Mouse (Mus musculus): Measurements from ENCODE around the gene Ywhag.

Gene Ywhag

DNA sequence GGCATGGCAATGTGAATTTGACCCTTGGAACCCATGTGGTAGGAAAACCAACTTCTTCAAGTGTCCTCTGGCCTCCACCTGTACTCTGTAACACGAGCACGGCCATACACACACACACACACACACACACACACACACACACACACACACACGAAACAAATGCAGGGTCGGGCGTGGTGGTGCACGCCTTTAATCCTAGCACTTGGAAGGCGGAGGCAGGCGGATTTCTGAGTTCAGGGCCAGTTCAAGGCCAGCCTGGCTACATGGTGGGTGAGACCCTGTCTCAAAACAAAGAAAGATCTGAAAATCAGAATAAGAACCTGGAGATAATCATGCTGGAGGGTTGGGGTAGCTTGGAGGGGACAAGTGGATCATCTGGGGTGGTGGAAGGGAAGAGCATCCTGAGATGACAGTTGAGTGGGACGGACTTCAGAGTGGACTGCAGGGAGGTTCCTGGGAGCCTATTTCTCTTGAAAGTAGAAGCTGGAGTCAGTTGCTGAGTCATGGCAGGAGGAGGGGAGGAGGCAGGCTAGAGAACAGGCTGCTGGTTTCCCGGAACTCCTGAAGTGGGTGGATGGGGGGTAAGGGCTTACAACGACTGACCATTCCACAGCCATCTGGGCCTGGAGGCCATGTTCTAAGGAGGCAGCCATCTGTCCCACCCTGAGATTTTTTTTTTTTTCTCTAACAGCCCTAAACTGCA, 16.4 kb upstream of the Ywhag start:
- DNase-seq, result peak; percentile 60

DNA sequence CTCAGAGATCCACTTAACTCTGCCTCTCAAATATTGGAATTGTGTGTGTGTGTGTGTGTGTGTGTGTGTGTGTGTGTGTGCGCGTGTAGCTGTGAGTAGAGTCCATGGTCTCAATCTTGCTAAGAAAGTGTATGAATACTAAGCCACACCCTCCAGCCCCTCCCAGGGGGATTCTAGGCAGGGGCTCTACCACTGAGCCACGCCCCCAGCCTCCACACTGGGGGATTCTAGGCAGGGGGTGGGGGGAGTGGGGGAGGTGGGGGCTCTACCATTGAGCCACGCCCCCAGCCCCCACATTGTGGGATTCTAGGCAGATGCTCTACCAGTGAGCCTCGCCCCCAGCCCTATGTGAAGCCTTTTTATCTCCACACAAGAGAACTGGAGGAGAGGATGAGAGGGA, 12.2 kb upstream of the Ywhag start:
- no peak for DNase-seq

DNA sequence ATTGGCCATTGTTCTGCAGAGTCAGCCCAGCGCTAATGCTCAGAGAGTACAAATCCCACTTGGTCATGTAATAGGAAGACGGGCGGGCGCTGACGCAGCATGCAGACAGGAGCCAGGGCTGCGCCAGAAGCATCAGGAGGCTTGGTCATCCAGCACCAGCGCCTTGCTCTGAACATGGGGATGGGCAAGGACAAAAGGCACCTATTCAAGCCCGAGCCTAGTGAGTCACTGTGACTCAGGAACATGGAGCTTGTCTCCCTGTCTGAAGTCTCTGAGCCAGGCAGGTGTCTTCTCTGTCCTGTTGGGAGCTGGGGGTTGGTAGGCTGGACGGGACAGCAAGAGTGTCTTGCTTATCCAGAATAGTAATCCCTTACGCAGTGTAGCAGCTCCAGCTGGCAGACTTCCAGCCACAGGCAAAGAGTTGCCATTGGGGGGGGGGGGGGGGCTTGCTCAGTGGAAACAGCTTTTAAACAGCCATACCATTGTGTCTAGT, 11.5 kb upstream of the Ywhag start:
- peak; percentile 66 for DNase-seq

DNA sequence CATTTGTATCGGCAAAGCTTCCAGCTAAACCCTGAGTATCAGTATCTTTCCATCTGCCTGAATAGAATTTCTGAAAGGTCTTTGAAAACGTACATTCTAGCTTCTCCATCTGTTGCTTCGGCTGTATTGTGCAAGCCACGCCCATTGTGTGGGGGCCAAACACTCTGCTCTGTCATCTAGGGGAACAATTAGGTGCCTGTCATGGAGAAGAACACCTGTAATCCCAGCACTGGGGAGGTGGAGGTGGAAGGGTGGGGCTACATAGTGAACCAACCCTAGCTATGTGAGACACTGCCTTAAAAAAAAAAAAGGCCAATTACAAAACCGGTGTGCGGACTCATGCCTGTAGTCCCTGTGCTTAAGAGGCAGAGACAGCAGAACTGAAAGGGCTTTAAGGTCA, 8.3 kb upstream of the Ywhag start:
- DNase-seq, result no peak

DNA sequence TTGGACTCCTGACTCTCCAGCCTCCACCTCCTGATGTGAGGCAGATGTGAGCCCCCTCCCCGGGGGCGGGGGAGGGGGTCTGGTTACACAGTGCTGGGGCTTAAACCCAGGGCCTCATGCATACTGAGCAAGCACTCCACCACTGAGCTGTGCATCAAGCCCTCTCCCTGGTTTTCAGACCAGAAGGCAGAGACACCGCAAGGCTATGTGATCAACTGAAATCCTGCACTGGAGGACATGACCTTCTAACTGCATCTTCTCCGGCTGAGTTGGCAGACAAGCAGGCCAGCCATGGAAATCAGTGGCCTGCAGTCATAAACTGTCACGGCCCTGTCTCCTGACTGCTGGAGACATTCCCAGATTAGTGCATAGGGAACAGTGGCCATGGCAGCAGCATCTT, 6.2 kb upstream of the Ywhag start:
- DNase-seq, result peak; percentile 77

DNA sequence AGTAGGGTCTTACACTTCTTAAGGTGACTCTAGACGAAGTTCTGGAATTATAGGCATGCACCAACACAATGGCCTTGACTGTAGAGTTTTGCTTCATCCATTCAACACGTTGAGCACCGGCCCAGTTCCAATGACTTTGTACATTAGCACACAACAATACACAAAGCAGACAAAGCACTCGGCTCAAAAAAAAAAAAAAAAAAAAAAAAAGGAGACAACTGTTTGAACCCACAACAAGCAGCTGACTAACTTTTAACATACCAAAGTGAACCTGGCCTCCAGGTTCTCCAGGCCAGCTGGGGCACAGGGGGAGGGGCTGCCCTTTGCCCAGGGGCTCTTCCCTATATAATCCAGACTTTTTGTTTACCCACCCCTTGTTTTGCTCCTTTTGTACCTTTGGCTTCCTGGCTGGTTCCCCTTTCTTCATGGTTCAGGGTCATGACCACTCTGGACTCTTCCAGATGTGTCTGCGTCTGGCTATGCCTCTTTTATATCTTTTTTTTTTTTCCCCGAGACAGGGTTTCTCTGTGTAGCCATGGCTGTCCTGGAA, 1.3 kb upstream of the Ywhag start:
- DNase-seq, result no peak

DNA sequence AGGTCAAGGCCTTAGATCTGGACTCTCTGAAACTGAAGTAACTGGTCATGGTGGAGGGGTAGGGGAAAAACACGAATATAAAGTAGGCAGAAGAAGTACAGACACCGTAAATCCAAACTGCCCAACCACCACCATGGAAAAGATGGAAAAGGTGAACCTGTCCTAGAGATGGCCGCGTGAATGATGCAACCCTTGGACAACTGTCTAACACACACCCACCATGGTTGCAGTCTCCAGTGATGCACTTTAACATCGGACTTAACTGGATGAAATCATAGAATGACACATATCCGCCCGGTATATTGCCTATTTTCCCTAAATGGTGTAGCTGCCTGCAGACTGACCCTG, 734 bp upstream of the Ywhag start:
- DNase-seq, result no peak

DNA sequence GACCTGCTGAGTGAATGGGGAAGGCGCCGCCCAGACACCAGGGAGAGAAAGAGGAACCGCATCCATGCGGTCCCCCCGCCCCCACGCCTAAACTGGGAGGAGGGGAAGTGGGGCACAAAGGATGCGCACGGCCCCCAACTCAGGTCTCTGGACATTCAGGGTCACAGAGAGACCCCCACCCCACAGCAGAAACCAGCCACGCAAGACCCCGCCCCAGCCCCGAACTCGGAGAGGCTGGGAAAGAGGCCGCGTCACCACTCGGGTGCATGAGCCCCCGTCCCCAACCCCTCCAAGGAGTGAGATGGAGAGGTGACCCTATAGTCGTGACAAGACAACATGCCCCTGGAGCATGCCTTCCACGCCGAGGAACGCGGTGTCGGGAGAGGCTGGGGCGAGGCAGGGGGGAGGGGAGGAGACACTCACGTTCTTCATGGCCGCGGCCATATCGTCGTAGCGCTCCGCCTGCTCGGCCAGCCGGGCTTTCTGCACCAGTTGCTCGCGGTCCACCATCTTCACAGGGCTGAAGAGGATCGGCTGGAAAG, 445 bp downstream of the Ywhag start:
- no peak for DNase-seq

DNA sequence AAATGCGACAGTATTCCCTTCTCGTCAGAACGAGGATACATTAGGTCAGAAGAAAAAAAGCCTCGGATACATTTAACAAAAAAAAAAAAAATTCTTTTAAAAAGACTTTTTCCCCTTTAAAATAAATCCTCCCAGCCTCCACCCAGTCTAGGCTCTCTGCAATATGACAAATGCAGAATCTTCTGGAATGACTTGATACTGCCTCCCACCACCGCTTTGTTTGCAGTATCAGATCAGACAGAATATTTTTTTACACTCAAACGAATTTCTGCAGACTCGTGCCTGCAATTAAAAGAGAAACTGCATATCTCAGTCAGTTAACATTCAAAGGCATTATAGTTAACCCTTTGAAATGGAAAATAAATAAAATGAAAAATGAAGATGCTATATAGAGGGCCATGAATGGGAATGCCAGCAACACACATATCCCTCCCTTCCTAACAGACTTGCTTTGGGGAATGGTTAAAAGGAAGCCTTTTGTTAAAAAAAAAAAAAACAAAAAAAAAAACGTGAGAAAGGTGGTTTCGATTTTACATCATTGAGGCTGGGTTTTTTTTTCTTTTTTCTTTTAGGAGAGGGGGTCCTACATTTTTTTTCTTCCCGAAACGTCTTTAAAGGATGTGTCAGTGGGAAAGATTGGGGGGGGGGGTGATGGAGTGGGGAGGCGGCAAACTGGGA, 1.1 kb downstream of the Ywhag start:
- no peak for DNase-seq

DNA sequence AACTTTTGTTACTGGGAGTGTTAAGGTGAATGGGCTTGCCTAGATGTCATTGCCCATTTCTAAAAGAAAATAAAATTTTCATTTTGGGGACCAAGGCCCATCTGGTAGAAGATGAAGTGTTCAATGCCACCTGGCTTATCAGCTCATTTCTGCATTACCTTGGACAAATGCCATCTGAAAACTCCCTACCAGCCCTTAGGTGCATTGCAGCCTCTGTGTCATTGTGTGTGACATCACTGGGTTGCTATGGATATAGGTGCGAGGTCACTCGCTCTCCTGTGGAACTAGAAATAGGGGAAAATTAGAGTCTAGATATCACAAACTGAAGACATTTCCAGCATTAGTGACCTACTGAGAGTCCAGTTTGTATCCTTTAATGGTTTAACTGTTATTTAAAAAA, 2.1 kb downstream of the Ywhag start:
- DNase-seq, result peak; percentile 23

DNA sequence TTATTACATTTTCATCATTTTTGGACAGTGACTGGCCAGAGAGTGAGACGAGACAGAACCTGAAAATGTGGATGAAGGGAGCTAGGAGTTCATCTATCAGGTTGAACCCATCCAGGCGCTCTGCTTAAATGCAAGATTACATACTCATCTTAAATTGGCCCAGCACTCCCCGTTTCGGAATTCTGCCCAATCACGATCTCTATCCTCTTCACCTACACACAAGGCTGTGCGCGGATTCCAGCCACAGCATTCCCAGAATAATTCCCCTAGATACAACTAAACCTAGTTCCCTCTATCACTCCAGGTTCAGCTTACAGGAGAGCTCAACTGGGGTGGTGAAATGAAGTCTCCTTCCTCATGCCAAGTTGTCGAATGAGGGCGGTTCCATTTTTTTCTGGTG, 2.9 kb downstream of the Ywhag start:
- DNase-seq, result no peak

DNA sequence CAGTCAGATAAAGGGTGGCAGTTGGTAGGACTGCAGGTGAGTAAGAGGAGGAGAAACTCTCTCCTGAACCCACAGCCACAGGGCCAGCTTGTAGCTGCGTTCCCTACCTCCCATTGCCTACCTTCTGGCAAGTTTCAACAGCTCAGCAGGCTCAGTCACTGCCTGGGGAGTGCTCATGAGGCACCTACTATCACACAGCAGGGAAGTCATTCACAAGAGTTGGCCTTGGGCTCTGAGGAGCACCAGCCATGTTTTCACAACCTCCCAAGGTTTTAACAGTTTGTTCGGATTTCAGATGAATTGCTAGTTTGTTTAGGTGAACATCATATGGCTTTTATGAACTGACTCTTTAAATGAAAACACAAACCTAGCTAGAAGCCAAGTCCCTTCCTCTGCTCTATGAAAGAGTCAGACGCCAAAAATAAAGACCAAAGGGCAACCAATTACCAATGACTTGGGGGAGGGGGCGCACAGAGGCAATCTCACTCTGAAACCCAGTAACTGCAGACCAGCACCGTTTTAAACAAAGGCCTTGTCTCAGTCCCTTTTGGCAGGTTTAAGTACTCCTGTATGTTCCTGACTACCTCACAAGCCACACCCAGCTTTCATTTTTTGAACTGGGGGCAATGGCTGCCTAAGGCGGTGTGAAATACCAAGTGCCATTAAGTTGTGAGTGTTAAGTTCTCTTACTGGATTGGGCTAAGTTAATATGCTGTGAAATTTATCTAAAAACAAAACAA, 4.6 kb downstream of the Ywhag start:
- DNase-seq, result no peak

DNA sequence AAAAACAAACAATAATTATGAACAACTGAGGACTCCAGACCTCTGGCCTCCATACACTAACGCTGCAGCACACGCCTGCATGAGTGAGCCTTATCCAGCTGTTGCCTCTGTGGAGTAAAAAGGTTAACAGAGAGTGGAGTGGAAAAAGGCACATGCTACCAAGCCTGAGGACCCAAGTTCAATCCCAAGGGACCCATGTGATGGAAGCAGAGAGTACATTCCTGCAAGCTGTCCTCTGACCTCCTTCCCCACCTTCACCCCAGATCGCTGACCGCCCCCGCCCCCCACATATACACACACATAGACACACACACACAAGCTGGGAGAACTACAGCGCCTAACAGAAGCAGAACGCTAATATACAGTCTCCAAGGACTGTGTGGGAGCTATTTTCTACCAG, 10.5 kb downstream of the Ywhag start:
- DNase-seq, result no peak

DNA sequence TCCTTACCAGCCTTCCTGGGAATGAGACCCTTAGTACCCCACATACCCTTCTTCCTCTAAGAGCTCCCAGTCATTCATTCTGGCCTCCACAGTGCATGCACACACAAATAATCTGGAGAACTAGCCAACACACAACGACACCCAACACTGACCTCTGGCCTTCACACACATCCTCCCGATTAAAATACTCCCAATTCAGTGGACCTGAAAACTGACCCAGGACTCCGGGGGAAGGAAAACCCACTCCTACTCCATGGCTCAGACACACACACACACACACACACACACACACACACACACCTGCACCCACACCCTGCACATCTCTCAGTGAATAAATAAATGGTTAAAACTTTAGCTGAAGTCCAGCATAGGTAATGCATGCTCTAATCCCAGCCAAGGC, 14.5 kb downstream of the Ywhag start:
- DNase-seq, result no peak

DNA sequence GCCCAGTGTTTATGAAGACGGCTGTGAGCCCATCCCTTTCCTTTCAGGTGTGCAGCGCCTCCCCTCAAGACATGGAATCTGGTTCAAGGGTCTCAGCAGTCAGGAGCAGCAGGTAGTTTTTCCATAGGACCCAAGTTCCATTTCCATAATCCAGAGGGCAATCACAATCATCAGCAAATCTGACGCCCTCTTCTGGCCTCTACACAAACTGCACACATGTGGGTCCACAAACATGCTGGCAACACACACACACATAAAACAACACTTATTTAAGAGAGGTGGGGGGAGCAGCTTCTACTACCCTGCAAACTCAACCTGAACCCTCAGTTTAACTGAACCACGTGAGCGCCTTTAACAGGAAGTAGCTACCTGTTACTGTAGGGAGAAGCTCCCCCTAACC, 15.8 kb downstream of the Ywhag start:
- DNase-seq, result no peak

DNA sequence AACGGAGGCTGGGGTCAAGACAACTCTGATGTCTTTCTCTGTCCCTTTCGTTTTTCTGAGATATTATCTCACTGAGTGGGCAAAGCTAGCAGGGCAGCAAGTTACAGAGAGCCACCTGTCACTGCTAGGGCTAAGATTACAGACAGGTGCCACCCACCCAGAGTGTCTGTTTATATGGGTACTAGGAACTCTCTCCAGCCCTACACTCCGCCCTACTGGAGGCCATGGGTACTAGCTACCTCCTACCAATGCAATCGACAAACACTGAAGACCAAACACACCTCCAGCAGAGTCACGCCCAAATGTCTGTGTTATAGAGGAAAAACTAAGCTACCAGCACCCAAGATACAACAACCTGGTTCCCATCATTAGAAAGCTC, 16.4 kb downstream of the Ywhag start:
- no peak for DNase-seq

DNA sequence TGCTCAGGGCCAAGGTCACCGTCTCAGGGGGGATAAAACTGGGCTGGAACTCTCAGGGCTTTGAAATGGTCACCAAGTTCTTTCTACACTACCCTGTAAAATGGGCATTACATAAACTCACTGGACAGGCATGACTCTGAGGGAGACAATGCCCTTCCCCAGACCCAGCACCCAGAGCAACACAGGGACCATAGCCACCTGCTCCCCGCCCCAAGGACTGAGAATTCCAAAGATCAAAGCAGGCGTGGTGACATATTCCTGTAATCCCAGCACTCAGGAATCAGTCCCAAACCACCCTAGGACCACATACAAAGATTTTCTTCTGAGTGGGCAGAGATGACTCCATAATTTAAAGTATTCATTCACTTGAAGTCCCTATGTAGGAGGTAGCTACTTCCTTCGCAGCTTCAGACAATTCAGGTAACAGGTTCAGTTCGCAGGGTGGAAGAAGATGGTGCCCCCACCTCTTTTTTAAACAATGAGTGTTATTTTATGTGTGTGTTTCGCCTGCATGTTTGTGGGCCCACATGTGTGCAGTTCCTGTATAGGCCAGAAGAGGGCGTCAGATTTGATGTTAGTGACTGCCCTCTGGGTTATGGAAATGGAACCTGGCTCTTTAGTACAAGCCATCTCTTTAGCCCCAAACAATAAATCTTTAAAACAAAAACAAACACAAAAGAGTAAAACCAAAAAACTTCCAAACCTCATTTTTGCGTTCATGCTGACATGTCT, 16.9 kb downstream of the Ywhag start:
- no peak for DNase-seq

DNA sequence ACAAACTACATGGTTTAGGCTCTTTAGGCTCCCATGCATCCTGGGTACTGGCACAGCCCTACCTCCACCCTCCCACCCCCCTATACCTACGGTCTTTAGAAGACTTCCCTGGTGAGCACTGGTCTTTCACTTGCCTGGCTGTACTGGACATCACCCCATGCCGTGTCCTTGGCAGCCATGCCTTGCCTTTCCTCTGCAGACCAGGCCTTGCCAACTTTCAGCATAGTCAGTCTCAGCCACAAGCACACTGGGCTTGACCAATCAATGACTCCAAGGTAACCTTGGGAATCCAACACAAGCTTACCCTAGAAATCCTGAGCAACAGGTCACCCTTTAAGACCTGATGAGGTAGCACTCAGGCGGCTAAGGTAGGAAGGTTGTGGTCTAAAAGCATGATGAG, 17.8 kb downstream of the Ywhag start:
- no peak for DNase-seq

DNA sequence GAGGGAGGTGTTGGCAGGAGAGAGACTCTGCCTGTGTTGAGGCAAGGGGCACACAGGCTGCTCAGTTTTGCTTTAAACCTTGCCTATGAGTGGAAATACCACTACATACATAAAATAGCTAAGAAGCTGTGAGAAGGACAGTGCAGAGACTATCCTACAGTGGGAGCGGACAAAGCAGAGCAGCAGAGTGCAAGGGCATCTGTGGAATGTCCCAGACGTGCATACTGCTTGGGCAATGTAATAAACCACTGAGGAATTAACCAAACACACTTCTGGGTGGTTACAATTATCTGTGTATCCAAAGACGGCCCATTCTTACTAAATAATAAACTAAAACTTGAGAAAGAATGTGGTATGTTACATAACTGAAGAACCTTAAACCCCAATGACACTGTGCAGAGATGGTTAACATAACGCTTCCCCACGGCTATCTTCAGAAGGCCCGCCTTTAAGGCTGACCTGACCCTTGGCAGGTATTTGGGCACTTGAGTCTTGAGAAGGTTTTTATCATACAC, 18.3 kb downstream of the Ywhag start:
- DNase-seq, result no peak

DNA sequence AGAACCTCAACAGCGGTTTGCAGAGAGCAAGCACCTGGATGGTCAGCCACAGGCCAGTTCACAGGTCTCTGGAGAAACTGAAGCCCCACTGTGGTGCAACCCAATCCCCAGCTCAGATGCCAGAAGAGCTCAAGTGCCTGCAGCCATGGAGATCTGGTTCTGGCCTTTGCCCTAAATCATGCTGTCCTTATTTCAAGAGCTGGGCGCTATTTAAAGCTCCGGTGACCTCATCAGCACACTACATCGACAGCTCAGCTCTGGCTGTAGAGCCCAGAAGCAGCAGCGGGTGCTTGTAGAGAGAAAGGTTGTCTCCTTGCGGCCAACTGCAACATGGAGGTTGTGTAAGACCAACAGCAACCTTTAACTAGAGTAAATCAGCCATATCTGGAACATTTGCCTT, 20.3 kb downstream of the Ywhag start:
- no peak for DNase-seq

DNA sequence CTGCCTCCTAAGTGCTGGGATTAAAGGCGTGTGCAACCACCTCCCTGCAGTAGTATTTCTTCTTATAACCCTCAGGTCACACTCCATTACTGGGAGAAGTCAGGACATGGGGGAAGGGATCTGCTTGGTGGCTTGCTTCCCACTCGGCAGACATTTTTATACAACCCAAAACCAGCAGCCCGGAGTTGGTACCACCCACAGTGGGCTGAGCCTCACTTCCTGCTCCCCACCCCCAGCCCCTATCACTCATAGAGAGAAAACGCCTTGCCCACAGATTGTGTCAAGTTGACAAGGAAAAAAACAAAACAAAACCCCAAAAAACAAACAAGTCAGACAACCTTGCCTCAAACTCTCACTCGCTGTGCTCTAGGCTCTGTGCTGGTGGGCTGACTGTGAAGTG, 21.2 kb downstream of the Ywhag start:
- no peak for DNase-seq

DNA sequence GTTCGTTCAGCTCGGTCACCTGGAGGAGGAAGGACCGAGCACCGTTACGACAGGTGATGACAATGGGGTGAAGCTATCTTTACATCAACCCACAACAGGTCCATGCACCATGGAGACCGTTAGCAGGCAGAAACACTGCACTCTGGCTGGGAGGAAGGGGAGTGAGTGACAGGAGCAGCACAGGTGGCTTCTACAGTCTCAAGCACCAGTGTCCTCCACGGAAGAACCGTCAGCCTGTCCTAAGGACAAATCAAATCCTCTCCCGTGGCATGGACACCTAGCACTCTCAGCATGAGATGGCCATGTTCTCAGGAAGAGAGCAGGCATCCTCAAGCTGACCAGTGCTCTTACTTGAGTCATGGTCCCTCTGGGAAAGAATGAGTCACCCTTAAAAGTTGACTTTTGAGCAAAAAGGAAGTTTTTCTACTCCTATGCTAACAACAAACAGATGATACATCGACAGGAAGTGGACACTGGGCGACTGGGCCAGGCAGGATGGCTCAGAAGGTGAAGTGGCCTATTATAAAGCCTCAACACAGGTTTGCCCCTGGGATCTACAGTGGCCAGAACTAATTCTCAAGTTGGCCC, 22.7 kb downstream of the Ywhag start:
- DNase-seq, result no peak

Data from retina, postnatal 1 day (tissue).